Mouse (Mus musculus) MEL (cell line): Measurements from ENCODE around the gene Slc25a19. TPM values are rescaled to one million over a fixed set of nuclear protein-coding genes. Genes with fewer than 3 reads are reported as not detected.

Experiments
- DNase-seq: peaks from one replicate; pipeline ENCODE4 v3.0.0; 2011; ENCODE audit warnings: low read depth, low spot score
- H3K27ac ChIP-seq: 2 replicates; pipeline ENCODE4 v1.5.1; 2012; ENCODE audit warnings: low read depth, mild to moderate bottlenecking, control low read depth, low read length, moderate library complexity; ENCODE audit not compliant: control insufficient read depth
- H3K27me3 ChIP-seq, 2 experiments: fragments of 150-350 bp in 1 of 2; sonication (generic) in 1 of 2; 2 replicates each; pipeline ENCODE4 v1.6.1; 2012; ENCODE audit warnings: low read length in 2 of 2, mild to moderate bottlenecking in 2 of 2, improper control_type of control experiment in 1 of 2, moderate library complexity in 1 of 2; ENCODE audit not compliant: insufficient read depth in 2 of 2, control insufficient read depth in 1 of 2
- H3K36me3 ChIP-seq, 2 experiments: 2 replicates each; pipeline ENCODE4 v1.6.1; 2012 to 2014; ENCODE audit warnings: low read length in 2 of 2, improper control_type of control experiment in 1 of 2, inconsistent platforms in 1 of 2, mild to moderate bottlenecking in 1 of 2; ENCODE audit not compliant: insufficient read depth in 2 of 2, control insufficient read depth in 1 of 2
- H3K4me1 ChIP-seq, 2 experiments: fragments of 150-350 bp in 1 of 2; sonication (generic) in 1 of 2; 2 replicates each; pipeline ENCODE4 v1.6.1; 2012; ENCODE audit warnings: low read length in 2 of 2, improper control_type of control experiment in 1 of 2, mild to moderate bottlenecking in 1 of 2; ENCODE audit not compliant: insufficient read depth in 2 of 2, control insufficient read depth in 1 of 2
- H3K4me3 ChIP-seq, 2 experiments: fragments of 150-350 bp in 1 of 2; sonication (generic) in 1 of 2; 2 replicates each; pipeline ENCODE4 v1.5.1; 2012; ENCODE audit warnings: low read depth in 2 of 2, low read length in 2 of 2, mild to moderate bottlenecking in 2 of 2, moderate library complexity in 2 of 2, control low read depth in 1 of 2, improper control_type of control experiment in 1 of 2; ENCODE audit not compliant: control insufficient read depth in 1 of 2, insufficient read depth in 1 of 2
- H3K79me2 ChIP-seq: 2 replicates; pipeline ENCODE4 v1.6.1; 2012; ENCODE audit warnings: mild to moderate bottlenecking, low read length, moderate library complexity; ENCODE audit not compliant: control insufficient read depth, poor library complexity, insufficient read depth
- H3K9ac ChIP-seq: 2 replicates; pipeline ENCODE4 v1.6.1; 2012; ENCODE audit warnings: low read depth, mild to moderate bottlenecking, control low read depth, low read length, moderate library complexity; ENCODE audit not compliant: control insufficient read depth, poor library complexity, severe bottlenecking
- H3K9me3 ChIP-seq: fragments of 150-350 bp; sonication (generic); replicated peaks from 2 replicates; pipeline ENCODE4 v1.6.1; 2012; ENCODE audit warnings: mild to moderate bottlenecking, low read length, improper control_type of control experiment, moderate library complexity; ENCODE audit not compliant: insufficient read depth
- CTCF ChIP-seq, 3 experiments: IDR thresholded peaks in 2 of 3; conservative IDR thresholded peaks in 1 of 3; 2 replicates each; pipeline ENCODE4 v1.5.1; 2011 to 2012; ENCODE audit warnings: low read length in 3 of 3, low read depth in 2 of 3, mild to moderate bottlenecking in 2 of 3, improper control_type of control experiment in 1 of 3, inconsistent platforms in 1 of 3, mixed read lengths in 1 of 3, moderate library complexity in 1 of 3; ENCODE audit not compliant: control insufficient read depth in 1 of 3, insufficient read depth in 1 of 3, poor library complexity in 1 of 3, severe bottlenecking in 1 of 3
- ELF1 ChIP-seq: IDR thresholded peaks from 2 replicates; pipeline ENCODE4 v1.6.1; 2014; ENCODE audit warnings: low read depth, mild to moderate bottlenecking, inconsistent platforms, low read length, improper control_type of control experiment, moderate library complexity
- EP300 ChIP-seq, 2 experiments: IDR thresholded peaks; 2 replicates each; pipeline ENCODE4 v1.6.1; 2011; ENCODE audit warnings: improper control_type of control experiment in 2 of 2, low read length in 2 of 2, low read depth in 1 of 2, mild to moderate bottlenecking in 1 of 2
- JUND ChIP-seq: IDR thresholded peaks from 2 replicates; pipeline ENCODE4 v1.6.1; 2011; ENCODE audit warnings: low read depth, mild to moderate bottlenecking, improper control_type of control experiment, low read length
- KAT2A ChIP-seq: conservative IDR thresholded peaks from 2 replicates; pipeline ENCODE4 v1.6.1; 2012; ENCODE audit warnings: low read depth, low read length, improper control_type of control experiment, inconsistent platforms
- MAFK ChIP-seq: IDR thresholded peaks from 2 replicates; pipeline ENCODE4 v1.6.1; 2011; ENCODE audit warnings: low read depth, mild to moderate bottlenecking, low read length, improper control_type of control experiment, borderline replicate concordance
- MAX ChIP-seq: IDR thresholded peaks from 2 replicates; pipeline ENCODE4 v1.6.1; 2011; ENCODE audit warnings: low read length, improper control_type of control experiment
- MXI1 ChIP-seq: IDR thresholded peaks from 2 replicates; pipeline ENCODE4 v1.6.1; 2011; ENCODE audit warnings: mild to moderate bottlenecking, low read depth, low read length, improper control_type of control experiment
- NELFE ChIP-seq: IDR thresholded peaks from 2 replicates; pipeline ENCODE4 v1.6.1; 2011; ENCODE audit warnings: low read depth, low read length, improper control_type of control experiment
- NRF1 ChIP-seq: IDR thresholded peaks from 2 replicates; pipeline ENCODE4 v1.6.1; 2014; ENCODE audit warnings: low read depth, mild to moderate bottlenecking, inconsistent platforms, low read length, improper control_type of control experiment, moderate library complexity; ENCODE audit not compliant: poor library complexity, insufficient read depth, severe bottlenecking
- POLR2A ChIP-seq, 2 experiments: IDR thresholded peaks; 2 replicates each; pipeline ENCODE4 v1.6.1; 2011 to 2012; ENCODE audit warnings: low read length in 2 of 2, mild to moderate bottlenecking in 2 of 2, control low read depth in 1 of 2, improper control_type of control experiment in 1 of 2, low read depth in 1 of 2, moderate library complexity in 1 of 2; ENCODE audit not compliant: control insufficient read depth in 1 of 2, insufficient read depth in 1 of 2, poor library complexity in 1 of 2
- POLR2AphosphoS2 ChIP-seq: IDR thresholded peaks from 2 replicates; pipeline ENCODE4 v1.6.1; 2011; ENCODE audit warnings: low read length, improper control_type of control experiment
- RCOR1 ChIP-seq: IDR thresholded peaks from 2 replicates; pipeline ENCODE4 v1.6.1; 2012; ENCODE audit warnings: low read depth, mild to moderate bottlenecking, inconsistent platforms, low read length, improper control_type of control experiment
- SMC3 ChIP-seq: IDR thresholded peaks from 2 replicates; pipeline ENCODE4 v1.6.1; 2011; ENCODE audit warnings: low read depth, low read length, improper control_type of control experiment
- ZC3H11A ChIP-seq: IDR thresholded peaks from 2 replicates; pipeline ENCODE4 v1.6.1; 2012; ENCODE audit warnings: low read depth, mild to moderate bottlenecking, inconsistent platforms, low read length, improper control_type of control experiment
- ZKSCAN1 ChIP-seq: IDR thresholded peaks from 2 replicates; pipeline ENCODE4 v1.6.1; 2012; ENCODE audit warnings: low read depth, mild to moderate bottlenecking, inconsistent platforms, low read length, improper control_type of control experiment, moderate library complexity
- ZMIZ1 ChIP-seq: IDR thresholded peaks from 2 replicates; pipeline ENCODE4 v1.6.1; 2012; ENCODE audit warnings: low read depth, mild to moderate bottlenecking, inconsistent platforms, low read length, improper control_type of control experiment, moderate library complexity
- polyA plus RNA-seq, 2 experiments: library from polyadenylated mRNA; stranded (reverse) in 1 of 2; unstranded in 1 of 2; fragments of >175 nt in 1 of 2; fragments of >200 nt in 1 of 2; gene quantifications; 2 replicates each; pipeline versions ENCODE4 v1.2.1 to v1.2.4; 2012; ENCODE audit warnings: low replicate concordance in 2 of 2, low read depth in 1 of 2; ENCODE audit not compliant: insufficient read length in 2 of 2, insufficient read depth in 1 of 2, missing spikeins in 1 of 2
- total RNA-seq: library from RNA; depleted of rRNA; stranded (reverse); fragments of 300-350 nt; gene quantifications from 2 replicates; pipeline ENCODE4 v1.2.3, GENCODE M21; 2012

Slc25a19 gene
- total and polyA plus RNA-seq, 3 experiments: 35.3 to 43.1 TPM; not detected in 1

GRCm38 (mm10) chr11:115590526-115591075 is 37.5 kb downstream of the Slc25a19 start:
- TF ChIP-seq POLR2A (IDR thresholded peaks at IDR 0.05; ENCODE audit: control insufficient read depth in 1 of 2, insufficient read depth in 1 of 2, low read depth in 1 of 2, low read length in 2 of 2, poor library complexity in 1 of 2) (0 out of 4 replicates have a peak, but pooled peaks of 1 of the 2 experiments have one; percentile 31), RCOR1 (no peak), KAT2A (no peak)
- no peak for DNase-seq

GRCm38 (mm10) chr11:115587984-115588383 is 40.1 kb downstream of the Slc25a19 start:
- Histone ChIP-seq H3K27me3 (no peaks in the 10 kb centered on the region), H3K9me3 (no peaks in the 10 kb centered on the region), H3K9ac (no peak overlapping the region), H3K4me3 (no peak overlapping the region), H3K36me3 (peaks cover 0 to 26% of the 10 kb centered on the region in 2 experiments; a peak in 2 of 4 replicates), H3K79me2 (no peaks in the 10 kb centered on the region), H3K27ac (no peak overlapping the region), H3K4me1 (no peaks in the 10 kb centered on the region)
- no peak for DNase-seq
- TF ChIP-seq SMC3: no peak
- TF ChIP-seq POLR2AphosphoS2: no peak
- TF ChIP-seq POLR2A (IDR thresholded peaks at IDR 0.05; ENCODE audit: control insufficient read depth in 1 of 2, insufficient read depth in 1 of 2, low read depth in 1 of 2, low read length in 2 of 2, poor library complexity in 1 of 2): no peak

More at GRCm38 (mm10) chr11:115590526-115591075, 37.5 kb downstream of the Slc25a19 start:
- Histone ChIP-seq H3K4me1 (no peaks in the 10 kb centered on the region), H3K36me3 (peaks cover 0 to 36% of the 10 kb centered on the region in 2 experiments; a peak in 2 of 4 replicates), H3K27ac (no peak overlapping the region), H3K79me2 (no peaks in the 10 kb centered on the region), H3K4me3 (no peak overlapping the region), H3K9ac (no peak overlapping the region), H3K27me3 (no peaks in the 10 kb centered on the region), H3K9me3 (no peaks in the 10 kb centered on the region)

- DNase-seq: no peak
- no peak overlapping the region for H3K9ac ChIP-seq
- H3K27ac ChIP-seq: no peak overlapping the region
- no peak for TF ChIP-seq NELFE
- TF ChIP-seq EP300 (IDR thresholded peaks at IDR 0.05; ENCODE audit: low read depth in 1 of 2, low read length in 2 of 2): no peak
- no peak for TF ChIP-seq POLR2A (IDR thresholded peaks at IDR 0.05; ENCODE audit: control insufficient read depth in 1 of 2, insufficient read depth in 1 of 2, low read depth in 1 of 2, low read length in 2 of 2, poor library complexity in 1 of 2)
- TF ChIP-seq MAX: no peak
- no peak for TF ChIP-seq JUND
- TF ChIP-seq NRF1: no peak
- TF ChIP-seq SMC3: no peak
- no peak for TF ChIP-seq CTCF (IDR thresholded peaks at IDR 0.05 in 2 of 3, conservative IDR thresholded peaks at IDR 0.05 in 1 of 3; ENCODE audit: control insufficient read depth in 1 of 3, insufficient read depth in 1 of 3, low read depth in 2 of 3, low read length in 3 of 3, poor library complexity in 1 of 3, severe bottlenecking in 1 of 3)
- TF ChIP-seq ZKSCAN1: no peak
- TF ChIP-seq MXI1: no peak
- TF ChIP-seq ZMIZ1: no peak
- TF ChIP-seq ZC3H11A: no peak
- no peak for TF ChIP-seq POLR2AphosphoS2
- TF ChIP-seq MAFK: no peak
- TF ChIP-seq ELF1: no peak
- no peak overlapping the region for H3K4me3 ChIP-seq
- H3K27me3 ChIP-seq: no peaks in the 10 kb centered on the region
- no peaks in the 10 kb centered on the region for H3K79me2 ChIP-seq
- H3K4me1 ChIP-seq: no peaks in the 10 kb centered on the region
- peaks cover 0 to 26% of the 10 kb centered on the region in 2 experiments; a peak in 2 of 4 replicates for H3K36me3 ChIP-seq
- H3K9me3 ChIP-seq: no peaks in the 10 kb centered on the region
Observed at GRCm38 (mm10) chr11:115586403-115586802, 41.7 kb downstream of the Slc25a19 start.
